Mouse (Mus musculus): ENCODE data around the gene Ffar2.
A peak's percentile ranks its signal among the peaks of the same experiment; 100 is the strongest.

Gene Ffar2

DNA sequence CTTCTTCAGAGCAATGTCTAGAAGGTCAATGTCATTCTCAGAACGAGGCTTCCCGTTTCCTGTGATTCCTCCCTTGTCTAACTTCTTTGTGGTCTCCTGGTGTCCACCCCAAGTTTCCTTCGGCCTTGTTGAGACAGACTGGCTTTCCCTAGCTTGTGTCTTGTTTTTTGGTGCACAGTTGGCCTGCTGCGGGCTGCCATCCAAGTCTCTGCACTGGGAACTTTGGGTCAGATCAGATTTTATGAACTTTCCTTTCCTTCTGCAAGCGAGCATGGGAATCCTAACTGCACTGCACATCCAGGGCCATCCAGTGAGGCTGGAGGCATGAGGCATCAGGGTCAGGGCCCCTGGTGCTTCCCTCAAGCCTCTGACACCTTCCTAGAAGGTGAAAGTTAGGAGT, 2.0 kb downstream of the Ffar2 start:
- no peak for DNase-seq (ENCODE audit: low spot score in 2 of 2)

DNA sequence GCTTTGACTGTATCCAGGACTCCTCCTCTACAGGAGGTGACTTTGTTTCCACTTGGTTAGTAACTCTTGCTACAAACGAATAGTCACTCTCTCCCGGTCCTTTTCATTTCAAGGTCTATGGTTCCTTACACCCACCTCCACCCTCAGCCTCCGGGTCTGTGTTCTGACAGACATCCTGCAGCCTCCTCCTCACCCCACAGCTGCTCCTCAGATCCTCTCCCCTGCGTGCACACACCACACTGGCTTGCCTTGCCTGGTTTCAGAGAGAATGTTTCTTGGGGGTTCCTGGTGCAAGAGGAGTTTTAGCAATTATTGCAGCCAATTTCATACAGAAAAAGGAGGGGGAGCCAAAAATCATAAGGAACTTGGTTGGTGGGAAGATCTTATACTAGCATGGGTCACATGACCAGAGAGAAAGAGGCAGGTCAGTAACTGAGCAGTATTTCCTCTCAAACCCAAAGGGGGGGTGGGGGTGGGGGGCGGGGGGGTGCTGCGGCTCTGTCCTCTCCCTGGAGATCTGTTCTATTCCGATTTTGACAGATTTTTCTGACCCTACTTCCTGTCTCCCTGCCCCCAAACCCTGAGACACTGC, 2.6 kb downstream of the Ffar2 start:
- DNase-seq (ENCODE audit: low spot score in 2 of 2): peak in 1 of 2 experiments; percentile 20

DNA sequence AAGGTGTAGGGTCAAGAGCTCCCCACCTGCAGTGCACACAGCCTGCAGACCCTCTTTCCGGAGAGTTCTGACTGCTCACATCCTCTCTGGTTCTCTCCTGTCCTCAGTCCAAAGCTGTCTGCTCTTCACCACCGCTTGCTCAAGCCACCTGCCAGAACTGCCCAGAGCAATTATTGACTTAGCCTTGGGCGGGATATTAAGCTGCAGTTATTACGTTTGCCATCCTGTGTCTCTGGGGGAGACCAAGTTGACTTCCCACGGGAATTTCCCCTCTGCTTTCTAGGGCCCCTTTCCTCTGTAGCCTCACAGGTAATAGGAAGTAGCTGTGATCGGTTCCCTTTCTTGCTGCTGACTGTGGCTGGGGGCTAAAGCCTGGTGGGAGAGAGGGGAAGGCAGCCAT, 3.4 kb downstream of the Ffar2 start:
- DNase-seq (ENCODE audit: low spot score in 2 of 2): no peak

DNA sequence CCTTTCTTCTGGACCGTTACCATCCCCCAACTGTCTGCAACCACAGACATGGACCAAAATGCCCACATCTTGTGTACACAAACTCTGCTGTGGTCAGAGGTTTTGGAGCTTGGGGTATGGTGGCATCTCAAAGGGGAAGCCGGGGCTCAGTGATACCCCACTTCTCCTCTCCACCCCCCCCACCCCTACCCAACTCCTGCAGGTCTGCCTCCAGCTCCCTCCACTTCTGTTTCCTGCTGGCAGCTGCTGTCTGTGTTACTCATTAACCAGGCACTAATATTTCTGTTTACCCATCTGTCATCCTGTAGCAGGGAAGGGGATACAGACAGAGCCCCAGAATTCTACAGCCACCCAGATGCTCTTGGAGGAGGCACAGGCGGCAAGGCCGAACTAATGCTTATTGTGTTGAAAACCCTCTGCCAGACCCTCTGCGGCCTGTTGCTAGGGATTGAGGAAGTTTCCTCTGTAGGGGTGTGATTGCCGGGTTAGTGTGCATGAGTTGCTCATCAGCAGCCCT, 11.2 kb downstream of the Ffar2 start:
- DNase-seq (ENCODE audit: low spot score in 2 of 2): no peak

DNA sequence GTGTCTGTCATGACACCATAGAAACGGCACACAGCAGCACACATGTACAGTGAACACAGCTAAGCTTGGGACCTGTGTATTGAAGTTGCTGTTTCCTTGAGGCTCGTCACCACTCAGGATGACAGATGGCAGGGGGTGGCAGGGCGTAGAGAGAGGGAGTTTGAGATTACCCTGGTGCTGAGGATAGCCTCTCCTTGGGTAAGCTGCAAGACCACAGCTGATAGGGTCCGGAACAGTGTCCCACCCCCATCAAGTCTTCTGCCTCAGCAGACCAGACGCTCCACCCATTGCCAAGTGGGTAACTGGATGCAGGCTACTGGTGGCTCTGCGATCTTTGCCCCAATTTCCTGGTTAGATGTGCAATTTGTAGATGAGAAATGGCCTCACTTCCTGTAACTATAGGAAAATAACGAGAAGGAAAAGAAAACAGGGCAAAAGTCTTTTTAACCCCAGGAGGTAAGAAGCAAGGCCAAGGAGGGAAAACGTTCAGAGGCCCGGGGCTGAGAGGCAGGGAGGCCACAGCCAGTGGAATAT, 11.8 kb downstream of the Ffar2 start:
- no peak for DNase-seq (ENCODE audit: low spot score in 2 of 2)

DNA sequence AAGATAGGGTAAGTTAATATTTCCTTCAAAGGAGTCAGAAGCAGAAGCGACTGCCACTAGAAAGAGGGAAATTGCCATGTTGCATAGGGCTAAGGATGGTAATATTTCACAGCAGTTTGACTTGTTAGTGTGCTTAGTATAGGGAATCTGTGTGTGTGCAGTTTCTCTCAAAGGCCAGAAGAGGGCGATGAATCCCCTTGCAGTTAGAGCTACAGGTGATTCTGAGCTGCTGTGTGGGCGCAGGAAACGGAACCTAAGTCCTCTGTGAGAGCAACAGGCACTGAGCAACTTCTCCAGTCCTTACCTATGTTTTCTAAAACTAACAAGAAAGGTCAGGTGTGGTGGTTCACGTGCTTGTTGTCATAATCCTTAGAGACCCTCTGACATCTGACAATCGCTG, 13.3 kb downstream of the Ffar2 start:
- DNase-seq (ENCODE audit: low spot score in 2 of 2): no peak

DNA sequence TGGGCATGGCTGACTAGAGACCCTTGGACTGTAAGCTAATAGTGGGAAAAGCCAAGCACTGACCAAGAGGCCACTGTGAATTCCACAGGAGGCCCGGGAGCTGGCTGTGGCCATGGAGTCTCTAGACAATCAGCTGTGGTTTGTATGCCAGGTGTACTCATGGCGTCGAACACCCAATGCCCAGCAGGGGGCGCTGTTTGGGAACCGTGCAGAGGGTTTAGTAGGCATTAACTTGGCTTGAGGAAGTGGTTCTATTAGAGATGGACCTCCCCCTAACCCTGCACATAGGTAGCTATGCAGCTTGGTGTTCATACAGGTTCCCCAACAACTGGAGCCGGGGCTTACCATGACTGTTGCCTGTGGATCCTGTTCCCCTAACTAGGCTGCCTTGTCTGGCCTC, 17.7 kb downstream of the Ffar2 start:
- peak; percentile 14 to 65 for DNase-seq (ENCODE audit: low spot score in 2 of 2)

DNA sequence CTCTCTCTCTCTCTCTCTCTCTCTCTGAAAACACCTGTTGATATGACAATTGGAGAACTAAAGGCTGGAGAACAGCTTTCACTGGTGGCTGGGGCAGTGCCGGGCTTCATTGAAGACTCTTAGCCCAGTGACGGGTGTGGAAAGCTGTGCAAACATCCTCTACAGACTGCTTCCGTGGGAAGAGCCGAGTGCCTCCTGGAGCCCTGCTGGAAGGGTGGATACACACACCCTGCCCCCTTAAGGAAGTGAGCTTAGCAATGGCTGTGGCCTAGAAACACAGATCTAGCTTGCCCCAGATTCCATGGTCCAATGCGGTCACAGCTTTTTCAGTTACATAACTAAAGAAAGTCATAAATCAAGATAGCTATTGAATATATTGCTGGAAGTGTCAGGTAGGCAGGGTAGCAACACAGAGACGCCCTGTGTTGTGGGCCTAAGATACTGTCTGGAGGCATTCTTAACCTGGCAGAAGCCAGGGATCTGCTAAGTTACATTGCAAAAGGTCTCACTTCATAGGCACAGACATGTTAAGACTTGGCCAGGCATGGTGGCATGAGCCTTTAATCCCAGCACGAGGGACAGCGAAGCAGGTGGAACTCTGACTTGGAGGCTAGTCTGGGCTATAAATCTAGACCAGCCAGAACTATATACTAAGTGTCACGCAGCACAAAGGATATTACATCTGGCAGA, 19.4 kb downstream of the Ffar2 start:
- DNase-seq (ENCODE audit: low spot score in 2 of 2): no peak

DNA sequence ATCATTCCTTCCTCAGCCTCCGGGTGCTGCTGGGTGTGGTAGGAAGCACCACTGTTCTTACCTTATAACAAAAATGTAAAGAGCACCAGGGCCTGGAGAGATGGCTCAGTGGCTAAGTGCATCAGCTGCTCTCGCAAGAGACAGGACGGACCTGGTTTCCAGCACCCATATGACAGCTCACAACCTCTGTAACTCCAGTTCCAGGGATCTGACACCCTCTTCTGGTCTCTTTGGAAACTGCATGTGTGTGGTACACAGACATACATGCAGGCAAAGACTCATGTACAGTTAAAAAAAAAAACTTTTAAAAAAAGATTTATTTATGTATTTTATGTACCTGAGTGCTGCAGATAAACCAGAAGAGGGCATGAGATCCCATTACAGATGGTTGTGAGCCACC, 20.3 kb downstream of the Ffar2 start:
- DNase-seq (ENCODE audit: low spot score in 2 of 2): no peak

DNA sequence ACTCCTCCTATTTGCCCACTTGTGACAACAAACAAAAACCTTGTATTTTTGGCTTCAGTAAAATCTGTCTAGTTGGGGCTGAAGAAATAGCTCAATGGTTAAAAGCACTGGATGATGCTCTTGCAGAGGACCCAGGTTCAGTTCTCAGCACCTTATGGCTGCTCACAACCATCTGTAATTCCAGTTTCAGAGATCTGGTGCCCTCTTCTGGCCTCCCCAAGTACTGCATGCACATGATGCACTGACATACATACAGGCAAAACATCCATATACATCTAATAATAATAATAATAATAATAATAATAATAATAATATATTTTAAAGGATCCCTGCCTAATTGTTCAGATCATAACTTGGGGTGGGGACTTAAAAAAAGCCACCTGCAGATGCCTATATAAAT, 22.9 kb downstream of the Ffar2 start:
- DNase-seq (ENCODE audit: low spot score in 2 of 2): no peak

DNA sequence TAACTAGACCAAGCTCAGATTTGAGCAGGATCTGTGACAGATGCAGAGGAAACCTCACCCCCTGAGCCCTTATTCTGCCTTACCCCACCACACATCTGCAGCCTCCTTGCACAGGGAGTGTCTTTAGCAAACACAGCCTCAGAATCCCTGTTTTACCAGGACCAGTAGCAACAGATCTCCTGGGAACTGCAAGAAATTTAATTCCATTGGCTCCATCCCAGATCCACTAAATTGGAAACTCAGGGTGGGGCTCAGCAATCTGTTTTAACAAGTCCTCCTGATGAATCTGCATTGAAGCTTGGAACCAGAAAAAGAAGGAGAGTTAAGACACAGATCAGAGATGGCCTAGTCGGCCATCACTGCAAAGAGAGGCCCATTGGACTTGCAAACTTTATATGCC, 26.8 kb downstream of the Ffar2 start:
- DNase-seq (ENCODE audit: low spot score in 2 of 2): no peak

DNA sequence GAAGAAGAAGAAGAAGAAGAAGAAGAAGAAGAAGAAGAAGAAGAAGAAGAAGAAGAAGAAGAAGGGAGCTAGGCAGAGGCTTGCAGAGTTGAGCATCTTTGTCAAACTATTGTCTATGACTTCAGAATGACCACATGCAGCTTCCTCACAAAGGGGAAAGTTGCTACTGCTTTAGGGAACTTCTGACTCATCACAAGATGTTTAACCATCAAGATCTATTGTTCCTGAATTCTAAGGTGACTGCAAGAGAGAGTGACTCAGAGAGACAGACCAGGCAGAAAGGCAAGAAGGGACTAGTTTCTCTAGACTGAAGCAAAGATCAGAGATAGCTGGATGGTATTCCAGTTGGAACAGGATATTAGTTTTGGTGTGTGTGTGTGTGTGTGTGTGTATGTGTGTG, 28.7 kb downstream of the Ffar2 start:
- DNase-seq (ENCODE audit: low spot score in 2 of 2): no peak

DNA sequence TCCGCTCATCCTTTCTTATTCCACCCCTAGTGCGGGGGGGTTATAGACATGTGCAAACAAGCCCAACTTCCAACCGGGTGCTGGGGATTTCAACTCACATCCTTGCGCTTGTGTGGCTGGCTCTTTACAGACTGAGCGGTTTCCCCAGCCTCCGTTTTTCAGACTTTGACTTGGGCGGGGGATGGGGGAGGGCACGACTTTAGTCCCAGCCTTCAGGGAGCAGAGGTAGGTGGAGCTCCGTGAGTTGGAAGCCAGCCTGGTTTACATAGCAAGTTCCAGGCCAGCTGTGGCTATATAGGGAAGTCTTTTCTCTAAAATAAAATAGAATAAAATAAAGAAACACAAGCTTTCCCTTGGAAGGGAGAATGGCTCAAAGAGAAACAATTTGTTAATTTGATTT, 31.7 kb downstream of the Ffar2 start:
- no peak for DNase-seq (ENCODE audit: low spot score in 2 of 2)

DNA sequence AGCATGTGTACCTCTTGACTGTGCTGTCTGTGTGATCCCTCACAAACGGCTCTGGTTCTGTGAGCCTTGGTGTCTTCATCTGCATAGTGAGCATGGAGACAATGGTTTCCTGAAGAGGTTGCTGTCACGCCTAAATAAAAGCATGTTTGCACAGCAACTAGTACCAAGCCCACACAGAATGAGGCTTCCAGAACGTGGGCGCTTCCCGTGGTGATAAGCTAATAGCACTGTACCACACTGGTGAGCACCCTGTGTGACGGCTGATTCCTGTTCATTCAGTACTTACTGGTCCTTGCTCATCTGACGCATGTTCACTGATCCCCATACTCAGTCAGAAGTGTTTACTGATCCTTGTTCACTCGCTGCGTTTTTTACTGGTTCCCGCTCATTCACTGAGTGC, 33.4 kb downstream of the Ffar2 start:
- DNase-seq (ENCODE audit: low spot score in 2 of 2): no peak

DNA sequence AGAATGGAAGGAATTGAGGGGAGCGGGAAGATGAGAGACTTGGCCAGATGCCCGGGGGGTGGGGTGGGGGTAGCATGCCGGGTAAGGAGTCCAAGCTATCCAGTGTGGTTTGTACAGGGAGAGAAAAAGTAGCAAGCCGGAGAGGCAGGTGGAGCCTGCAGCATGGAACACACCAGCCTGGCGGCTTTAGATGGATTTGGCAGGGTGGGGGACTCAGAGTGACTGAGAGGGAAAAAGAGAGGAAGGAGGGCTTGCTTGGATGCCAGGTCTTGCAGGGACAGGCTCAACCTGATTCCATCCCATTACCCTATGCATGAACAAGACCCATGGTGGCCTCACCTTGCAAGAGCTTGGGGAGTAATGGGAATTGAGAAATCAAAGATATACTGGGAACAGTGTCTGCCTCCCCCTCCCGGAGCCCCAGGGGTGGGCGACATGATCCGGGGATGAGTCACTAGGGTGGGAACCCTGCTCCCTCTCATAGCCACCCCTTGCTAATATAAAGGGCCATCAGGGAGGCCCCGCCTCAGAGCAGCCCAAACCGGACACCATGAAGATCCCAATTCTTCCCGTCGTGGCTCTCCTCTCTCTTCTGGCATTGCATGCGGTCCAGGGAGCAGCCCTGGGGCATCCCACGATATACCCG, 36.1 kb downstream of the Ffar2 start, which contains the start of gene Krtdap:
TSS of gene Krtdap (plus strand) at position 520 of the 646 bp plus-strand sequence.
- no peak for DNase-seq (ENCODE audit: low spot score in 2 of 2)

DNA sequence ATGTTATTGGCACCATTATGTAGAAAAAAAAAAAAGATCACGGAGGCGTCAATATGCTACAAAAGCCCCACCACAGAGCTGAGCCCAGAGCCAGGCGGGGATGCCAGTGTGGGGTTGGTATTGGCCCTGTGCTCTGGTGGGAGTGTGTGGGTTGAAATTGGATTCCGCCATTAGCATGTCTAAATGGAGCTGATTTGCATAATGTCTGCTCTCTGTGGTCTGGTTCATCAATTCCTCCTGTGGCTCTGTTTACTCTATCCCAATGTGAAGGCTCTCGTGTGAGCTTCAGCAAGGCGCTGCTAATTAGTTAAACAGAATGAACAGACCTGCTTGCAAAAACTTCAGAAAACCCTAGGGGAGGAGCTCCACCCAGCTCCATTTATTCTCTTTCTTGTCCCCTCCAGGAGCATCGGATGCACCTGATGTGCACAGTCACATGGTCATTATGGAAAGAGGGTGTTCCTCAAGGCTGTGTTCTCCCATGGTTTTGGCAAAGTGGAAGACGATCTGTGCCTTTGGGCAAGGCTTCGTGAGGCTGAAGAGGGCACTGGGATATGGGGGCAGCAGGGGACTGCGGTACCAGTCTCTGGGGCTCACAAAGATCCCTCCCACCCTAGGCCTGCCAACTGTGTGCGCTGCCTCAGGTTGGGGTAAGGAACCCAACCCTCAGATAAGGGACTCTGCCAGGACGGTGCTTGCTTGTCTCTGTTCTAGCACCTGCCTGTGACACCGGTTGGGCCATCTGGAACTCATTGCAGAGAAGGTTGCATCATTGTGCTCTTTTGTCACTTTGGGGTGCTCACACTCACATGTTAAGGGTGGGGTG, 37.6 kb downstream of the Ffar2 start:
- no peak for DNase-seq (ENCODE audit: low spot score in 2 of 2)

DNA sequence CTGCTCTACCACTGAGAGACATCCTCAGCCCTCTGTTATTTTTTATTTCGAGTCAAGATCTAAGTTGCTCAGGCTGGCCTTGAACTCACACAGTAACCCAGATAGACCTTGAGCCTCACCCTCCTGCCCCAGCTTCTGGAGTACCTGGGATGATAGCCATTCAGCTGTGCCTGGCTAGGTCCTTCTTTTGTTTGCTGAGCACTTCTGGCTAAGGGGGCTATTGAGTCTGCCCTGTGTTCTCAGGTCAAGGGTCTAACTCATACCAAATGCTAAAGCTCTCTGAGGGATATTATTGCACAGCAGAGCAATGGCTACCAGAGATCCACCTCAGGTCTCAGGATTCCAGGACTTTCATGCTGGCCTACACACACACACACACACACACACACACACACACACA, 38.4 kb downstream of the Ffar2 start:
- no peak for DNase-seq (ENCODE audit: low spot score in 2 of 2)

DNA sequence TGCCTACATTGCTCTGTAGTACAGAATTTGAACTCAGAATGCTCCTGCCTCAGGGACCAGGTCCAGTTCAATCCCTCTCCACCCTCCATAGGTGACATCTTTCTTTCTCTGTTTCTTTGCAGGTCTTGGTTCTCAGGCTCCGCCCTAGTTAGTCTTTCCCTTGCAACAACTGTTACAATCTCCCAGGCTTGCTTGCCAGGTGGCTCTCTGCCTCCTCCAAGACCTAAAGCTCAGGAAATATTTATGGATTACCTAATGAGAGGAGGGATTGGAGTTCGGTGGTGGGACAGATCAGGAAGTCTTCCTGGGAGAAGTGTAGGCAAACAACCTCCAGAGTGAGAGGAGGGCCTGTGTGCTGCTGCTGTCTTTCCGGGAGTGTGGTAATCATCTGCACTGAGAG, 40.9 kb downstream of the Ffar2 start:
- DNase-seq (ENCODE audit: low spot score in 2 of 2): no peak

DNA sequence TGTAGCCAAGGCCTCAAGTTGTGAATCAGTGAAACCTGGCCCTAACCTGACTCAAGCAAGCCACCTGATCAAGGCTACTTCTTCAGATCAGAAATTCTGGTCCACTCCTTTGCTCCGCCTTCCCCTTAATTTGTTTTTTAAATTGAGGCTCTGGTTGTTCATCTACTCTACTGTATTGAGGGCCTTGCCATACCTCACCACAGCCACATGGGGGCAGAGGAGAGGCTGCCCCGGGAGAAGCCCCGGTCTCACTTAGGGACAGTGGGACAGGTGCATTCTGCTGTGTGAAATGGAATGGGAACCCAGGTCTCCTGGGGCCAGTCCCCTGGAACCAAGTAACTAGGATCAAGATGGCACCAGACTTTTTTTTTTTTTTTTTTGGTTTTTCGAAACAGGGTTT, 41.8 kb downstream of the Ffar2 start:
- peak in 1 of 2 experiments; percentile 31 for DNase-seq (ENCODE audit: low spot score in 2 of 2)

DNA sequence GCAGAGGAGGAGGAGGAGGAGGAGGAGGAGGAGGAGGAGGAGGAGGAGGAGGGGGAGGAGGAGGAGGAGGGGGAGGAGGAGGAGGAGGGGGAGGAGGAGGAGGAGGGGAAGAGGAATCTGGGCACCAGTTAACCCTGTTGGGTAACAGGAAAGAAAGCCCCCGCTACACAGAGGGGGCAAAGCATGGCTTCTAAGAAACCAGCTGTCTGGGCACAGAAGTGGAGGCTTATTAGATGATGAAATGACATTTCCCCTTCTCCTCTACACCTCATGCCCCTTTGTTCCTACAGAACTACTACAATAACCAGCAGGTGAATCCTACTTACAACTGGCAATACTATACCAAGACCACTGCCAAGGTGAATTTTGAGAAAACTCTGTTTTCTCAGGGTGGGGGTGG, 45.7 kb downstream of the Ffar2 start:
- no peak for DNase-seq (ENCODE audit: low spot score in 2 of 2)

DNA sequence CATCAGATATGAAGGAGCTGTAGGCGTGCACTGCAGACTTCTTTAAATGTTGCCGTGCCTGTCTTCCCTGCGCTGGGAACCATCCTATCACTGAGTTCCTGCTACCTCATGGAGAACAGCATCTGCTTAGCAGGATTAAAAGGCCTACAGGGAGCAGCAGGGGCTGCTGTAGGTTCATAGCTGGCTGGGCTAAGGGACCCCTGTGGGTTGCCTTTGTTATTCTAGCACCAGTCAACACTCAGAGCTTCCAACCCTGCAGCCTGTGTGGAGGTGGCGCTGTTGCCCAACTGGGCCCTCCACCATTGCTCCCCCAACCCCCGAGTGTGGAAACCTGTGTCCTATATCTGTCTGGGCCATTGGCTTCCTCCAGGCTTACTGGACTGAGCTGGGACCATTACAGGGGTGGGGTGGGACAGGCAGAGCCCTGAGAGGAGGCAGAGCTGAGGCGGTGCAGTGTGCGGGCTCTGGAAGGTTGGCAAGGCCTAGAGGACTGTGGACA, 46.4 kb downstream of the Ffar2 start:
- no peak for DNase-seq (ENCODE audit: low spot score in 2 of 2)

DNA sequence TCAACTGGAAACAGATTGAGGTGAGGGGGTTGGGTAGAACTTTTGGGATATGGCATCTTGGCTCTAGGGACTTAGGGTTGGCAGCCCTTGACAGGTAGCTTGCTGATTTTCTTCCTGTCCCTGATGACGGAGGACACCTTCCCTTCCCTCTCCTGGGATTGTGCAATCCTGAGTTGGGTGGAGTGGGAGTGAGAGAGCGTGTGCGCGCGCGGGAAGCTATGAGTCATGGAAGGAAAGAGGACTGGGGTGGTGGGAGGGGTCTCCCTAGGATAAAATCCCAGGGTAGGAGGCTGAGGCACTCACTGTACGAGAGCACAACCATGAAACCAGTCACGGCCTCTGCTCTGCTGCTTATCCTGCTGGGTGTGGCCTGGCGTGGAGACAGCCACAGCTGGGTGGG, 47.5 kb downstream of the Ffar2 start:
- no peak for DNase-seq (ENCODE audit: low spot score in 2 of 2)

All from thymus, postnatal 10 days (tissue).